Mouse (Mus musculus): Measurements from ENCODE around the gene Csf2rb2. TPM values are rescaled to one million over a fixed set of nuclear protein-coding genes. Genes with fewer than 3 reads are reported as not detected.
"Not testable (repeated sequence)": the region's sequence is repeated elsewhere in the genome, so short reads cannot be mapped to it uniquely, and the experiment has no call there.

The Csf2rb2 gene
- polyA plus RNA-seq, 1 experiment from 2014 or later, result 0.90 TPM

DNA sequence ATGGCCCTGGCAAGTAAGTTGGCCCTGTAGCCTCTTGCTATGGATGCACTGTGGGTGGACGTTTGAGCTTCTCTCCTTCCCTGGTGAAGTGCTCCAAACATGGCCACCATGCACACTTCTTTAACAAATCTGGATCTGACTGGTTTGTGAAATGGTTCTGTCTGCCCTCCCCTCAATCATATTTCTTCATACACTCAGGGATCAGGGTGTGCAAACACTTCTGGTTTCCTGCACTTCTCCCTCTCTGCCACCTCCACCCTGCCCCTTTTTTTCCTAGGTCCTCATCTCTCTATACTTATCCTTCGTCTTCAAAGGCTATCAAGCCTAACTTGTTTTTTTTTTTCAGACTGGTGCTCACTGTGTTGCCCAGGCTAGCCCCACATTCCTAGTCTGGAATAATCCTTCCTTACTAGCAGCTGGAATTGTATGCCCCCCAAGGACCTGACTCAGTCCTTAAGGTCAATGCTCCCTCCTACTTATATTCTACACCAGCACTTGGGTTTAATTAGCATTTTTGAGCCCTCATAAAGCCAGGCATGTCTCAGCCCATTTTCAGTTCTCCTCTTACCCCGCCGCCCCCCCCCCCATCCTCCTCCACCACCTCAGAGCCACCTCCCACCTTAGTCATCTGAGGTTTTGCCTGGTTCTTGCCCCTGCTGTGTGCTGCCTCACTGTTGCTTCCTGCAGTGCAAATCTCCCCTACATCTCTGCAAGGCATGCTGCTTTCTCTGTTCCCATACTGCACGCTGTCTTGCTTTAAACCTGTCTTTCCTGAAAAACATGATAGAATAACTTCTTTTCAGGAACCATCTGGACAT, 26.2 kb upstream of the Csf2rb2 start:
- Histone ChIP-seq H3K4me3 (replicated peaks; ENCODE audit: low read length) (no peak overlapping the region), H3K4me2 (ENCODE audit: low read depth, low read length) (no peak overlapping the region), H3K27me3 (ENCODE audit: control insufficient read depth, insufficient read depth, low read length) (no peaks in the 10 kb centered on the region), H3K9ac (ENCODE audit: low read length) (no peak overlapping the region), H3K4me1 (ENCODE audit: control insufficient read depth, insufficient read depth, low read length) (no peaks in the 10 kb centered on the region), H3K36me3 (ENCODE audit: control insufficient read depth, insufficient read depth, low read length) (no peaks in the 10 kb centered on the region), H3K9me3 (replicated peaks; ENCODE audit: control insufficient read depth, low read length) (no peaks in the 10 kb centered on the region), H3K27ac (ENCODE audit: low read length) (no peak overlapping the region)
- WGBS, result 70% methylated on average over 5 of the region's 5 CpGs
- no peak for ATAC-seq (ENCODE audit: insufficient read depth, low FRiP score)

DNA sequence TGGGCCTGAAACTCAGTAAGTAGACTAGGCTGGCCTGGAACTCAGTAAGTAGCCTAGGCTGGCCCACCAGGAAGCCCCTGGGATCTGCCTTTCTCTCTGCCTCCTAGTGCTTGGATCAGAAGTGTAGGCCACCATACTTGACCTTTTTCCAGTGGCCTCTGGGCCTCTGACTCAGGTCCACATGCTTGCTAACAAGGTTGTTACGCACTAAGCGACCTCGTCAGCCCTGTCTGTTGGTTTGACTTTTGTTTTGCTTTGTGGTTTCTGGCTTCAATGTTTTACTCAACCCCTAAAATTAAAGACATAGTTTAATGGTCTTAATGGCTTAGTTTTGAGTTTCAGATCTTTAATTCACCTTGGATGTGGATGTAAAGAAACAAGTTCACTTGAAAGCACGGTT, 25.2 kb upstream of the Csf2rb2 start:
- H3K4me2 ChIP-seq (ENCODE audit: low read depth, low read length), result no peak overlapping the region
- no peak overlapping the region for H3K27ac ChIP-seq (ENCODE audit: low read length)
- no peak for ATAC-seq (ENCODE audit: insufficient read depth, low FRiP score)
- WGBS, result 82% methylated on average over 4 of the region's 4 CpGs
- H3K36me3 ChIP-seq (ENCODE audit: control insufficient read depth, insufficient read depth, low read length), result no peaks in the 10 kb centered on the region
- H3K4me3 ChIP-seq (replicated peaks; ENCODE audit: low read length), result no peak overlapping the region
- no peaks in the 10 kb centered on the region for H3K4me1 ChIP-seq (ENCODE audit: control insufficient read depth, insufficient read depth, low read length)
- no peak overlapping the region for H3K9ac ChIP-seq (ENCODE audit: low read length)
- H3K9me3 ChIP-seq (replicated peaks; ENCODE audit: control insufficient read depth, low read length), result no peaks in the 10 kb centered on the region
- H3K27me3 ChIP-seq (ENCODE audit: control insufficient read depth, insufficient read depth, low read length), result no peaks in the 10 kb centered on the region

DNA sequence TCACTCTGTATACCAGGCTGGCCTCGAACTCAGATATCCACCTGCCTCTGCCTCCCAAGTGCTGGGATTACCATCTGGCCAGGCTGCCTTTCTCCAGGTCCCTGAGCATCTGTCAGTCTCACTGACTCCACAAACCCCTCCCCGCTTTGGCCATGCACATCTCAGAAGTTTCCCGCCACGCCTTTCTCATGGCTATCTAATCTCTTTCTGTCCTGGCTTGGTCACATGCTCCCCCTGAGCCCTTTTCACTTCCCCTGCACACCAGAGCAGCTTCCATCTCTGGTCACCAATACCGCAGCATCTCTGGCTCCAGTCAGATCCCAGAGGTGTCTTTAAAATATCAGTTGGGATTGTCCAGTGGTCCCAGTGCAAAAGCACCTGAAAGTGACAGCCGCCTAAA, 24.5 kb upstream of the Csf2rb2 start:
- not testable (repeated sequence) for H3K4me2 ChIP-seq (ENCODE audit: low read depth, low read length); H3K4me1 ChIP-seq (ENCODE audit: control insufficient read depth, insufficient read depth, low read length); H3K36me3 ChIP-seq (ENCODE audit: control insufficient read depth, insufficient read depth, low read length); ATAC-seq (ENCODE audit: insufficient read depth, low FRiP score); H3K27ac ChIP-seq (ENCODE audit: low read length); H3K27me3 ChIP-seq (ENCODE audit: control insufficient read depth, insufficient read depth, low read length); H3K9ac ChIP-seq (ENCODE audit: low read length); H3K4me3 ChIP-seq (replicated peaks; ENCODE audit: low read length); H3K9me3 ChIP-seq (replicated peaks; ENCODE audit: control insufficient read depth, low read length)
- 74% methylated on average over 6 of the region's 6 CpGs for WGBS

DNA sequence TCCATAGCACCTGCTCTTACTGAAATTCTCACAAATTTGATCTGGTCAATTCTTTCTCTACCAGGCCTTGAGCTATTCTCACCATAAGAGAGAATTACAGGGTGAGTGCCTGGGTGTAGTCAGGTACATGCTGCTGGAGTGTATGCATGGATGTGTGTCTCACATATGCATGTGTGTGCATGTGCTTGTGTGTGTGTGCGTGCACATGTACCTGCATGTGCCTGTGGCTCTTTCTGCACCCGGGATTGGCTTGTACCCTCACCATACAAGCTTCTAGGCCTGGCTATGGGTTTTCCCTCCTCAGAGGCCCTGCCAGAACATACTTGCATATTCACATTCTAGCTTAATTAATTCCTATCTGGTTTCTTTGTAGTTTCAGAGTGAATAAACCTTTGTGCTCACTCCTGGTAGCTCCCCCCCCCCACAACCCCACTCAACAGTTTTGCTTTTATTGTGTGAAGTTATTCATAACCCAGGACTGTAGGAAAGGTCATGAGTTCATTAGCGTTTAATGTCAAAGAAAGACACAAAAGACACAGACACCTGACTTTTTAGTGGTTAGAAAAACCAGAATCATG, 23.1 kb upstream of the Csf2rb2 start:
- Histone ChIP-seq H3K9ac (ENCODE audit: low read length) (no peak overlapping the region), H3K27ac (ENCODE audit: low read length) (no peak overlapping the region), H3K36me3 (ENCODE audit: control insufficient read depth, insufficient read depth, low read length) (no peaks in the 10 kb centered on the region), H3K4me3 (replicated peaks; ENCODE audit: low read length) (no peak overlapping the region), H3K27me3 (ENCODE audit: control insufficient read depth, insufficient read depth, low read length) (no peaks in the 10 kb centered on the region), H3K4me1 (ENCODE audit: control insufficient read depth, insufficient read depth, low read length) (no peaks in the 10 kb centered on the region), H3K9me3 (replicated peaks; ENCODE audit: control insufficient read depth, low read length) (no peaks in the 10 kb centered on the region), H3K4me2 (ENCODE audit: low read depth, low read length) (no peak overlapping the region)
- ATAC-seq (ENCODE audit: insufficient read depth, low FRiP score), result no peak
- 82% methylated on average over 3 of the region's 3 CpGs for WGBS

DNA sequence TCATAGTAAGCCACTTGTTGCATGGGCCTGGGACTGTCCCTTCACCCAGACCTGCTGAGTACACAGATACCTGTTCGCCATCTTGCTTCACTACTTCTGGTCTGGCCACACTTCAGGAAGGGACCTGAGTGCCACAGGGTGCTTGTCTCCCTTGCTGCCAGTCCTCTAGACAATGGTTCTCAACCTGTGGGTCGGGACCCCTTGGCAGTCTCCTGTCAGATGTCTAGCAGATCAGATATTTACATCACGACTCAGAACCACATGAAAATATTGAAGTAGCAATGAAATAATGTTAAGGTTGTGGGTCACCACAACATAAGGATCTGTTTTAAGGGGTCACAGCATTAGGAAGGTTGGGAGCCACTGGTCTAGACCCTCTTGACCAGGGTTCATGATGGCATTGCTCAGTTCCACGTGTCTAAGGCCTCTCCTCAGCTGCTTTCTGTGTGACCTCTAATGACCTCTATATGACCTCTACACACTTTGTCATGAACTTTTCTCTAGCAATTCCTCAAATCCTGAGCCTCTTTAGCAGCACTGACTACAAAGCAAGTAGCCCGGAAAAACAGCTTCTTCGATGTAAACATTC, 22.3 kb upstream of the Csf2rb2 start:
- H3K4me1 ChIP-seq (ENCODE audit: control insufficient read depth, insufficient read depth, low read length); H3K36me3 ChIP-seq (ENCODE audit: control insufficient read depth, insufficient read depth, low read length); H3K4me2 ChIP-seq (ENCODE audit: low read depth, low read length); ATAC-seq (ENCODE audit: insufficient read depth, low FRiP score); H3K9ac ChIP-seq (ENCODE audit: low read length); H3K4me3 ChIP-seq (replicated peaks; ENCODE audit: low read length); H3K27ac ChIP-seq (ENCODE audit: low read length); H3K27me3 ChIP-seq (ENCODE audit: control insufficient read depth, insufficient read depth, low read length); H3K9me3 ChIP-seq (replicated peaks; ENCODE audit: control insufficient read depth, low read length): not testable (repeated sequence)
- WGBS, result 71% methylated on average over 6 of the region's 6 CpGs

DNA sequence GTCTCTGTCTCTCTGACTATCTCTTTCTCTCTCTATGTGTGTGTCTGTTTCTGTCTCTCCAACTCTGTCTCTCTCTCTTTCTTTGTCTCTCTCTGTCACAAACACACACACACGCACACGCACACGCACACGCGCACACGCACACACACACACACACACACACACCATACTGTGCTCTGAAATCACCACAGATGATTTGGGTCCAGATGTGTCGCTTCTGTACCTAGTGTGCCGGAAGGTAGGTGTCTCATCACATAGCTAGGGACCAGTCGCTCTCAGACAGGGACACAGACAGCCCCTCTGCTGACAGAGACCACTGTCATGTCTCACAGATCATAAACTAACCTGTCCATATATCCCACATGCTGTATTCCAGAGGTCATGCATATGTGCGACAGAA, 21.2 kb upstream of the Csf2rb2 start:
- WGBS, result 88% methylated on average over 10 of the region's 10 CpGs
- no peak overlapping the region for H3K9ac ChIP-seq (ENCODE audit: low read length)
- ATAC-seq (ENCODE audit: insufficient read depth, low FRiP score), result no peak
- no peaks in the 10 kb centered on the region for H3K36me3 ChIP-seq (ENCODE audit: control insufficient read depth, insufficient read depth, low read length)
- H3K4me2 ChIP-seq (ENCODE audit: low read depth, low read length), result no peak overlapping the region
- H3K9me3 ChIP-seq (replicated peaks; ENCODE audit: control insufficient read depth, low read length), result no peaks in the 10 kb centered on the region
- H3K4me1 ChIP-seq (ENCODE audit: control insufficient read depth, insufficient read depth, low read length), result no peaks in the 10 kb centered on the region
- no peaks in the 10 kb centered on the region for H3K27me3 ChIP-seq (ENCODE audit: control insufficient read depth, insufficient read depth, low read length)
- no peak overlapping the region for H3K27ac ChIP-seq (ENCODE audit: low read length)
- H3K4me3 ChIP-seq (replicated peaks; ENCODE audit: low read length), result no peak overlapping the region

DNA sequence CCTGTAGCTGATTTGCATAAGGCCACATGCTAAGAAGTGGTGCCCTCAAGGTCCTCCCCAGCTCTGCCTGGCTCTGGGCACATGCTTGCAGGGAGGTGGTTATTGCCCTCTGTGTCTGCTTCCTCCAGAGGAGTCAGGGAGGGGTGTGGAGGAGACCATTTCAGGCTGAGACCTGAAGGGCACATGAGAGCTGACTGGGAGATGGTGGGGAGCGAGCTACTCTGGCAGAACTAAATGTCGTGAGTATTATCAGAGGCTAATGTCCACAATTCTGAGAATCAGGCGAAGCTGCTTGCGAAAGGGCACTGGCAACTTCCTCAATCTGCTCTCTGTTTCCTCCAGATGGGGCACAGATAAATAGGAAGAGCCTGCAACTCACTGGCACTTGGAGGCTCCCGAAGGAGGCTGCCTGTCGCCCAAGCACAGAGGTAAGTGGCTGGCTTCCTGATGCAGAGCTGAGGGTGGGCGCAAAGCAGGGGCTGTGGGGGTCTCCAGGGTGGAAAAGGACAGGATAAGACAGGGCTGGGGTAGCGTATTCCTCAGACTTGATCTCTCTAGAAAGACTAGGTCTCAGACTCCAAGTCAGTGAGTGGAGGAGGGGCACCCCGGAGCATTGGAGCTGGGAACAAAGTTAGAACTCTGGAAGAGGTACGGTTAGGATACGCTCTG, 20.3 kb upstream of the Csf2rb2 start, which contains the start of gene Csf2rb:
Gene Csf2rb, plus strand, starts transcription at position 82 of the 669 bp plus-strand sequence.
- H3K36me3 ChIP-seq (ENCODE audit: control insufficient read depth, insufficient read depth, low read length), result no peaks in the 10 kb centered on the region
- no peaks in the 10 kb centered on the region for H3K9me3 ChIP-seq (replicated peaks; ENCODE audit: control insufficient read depth, low read length)
- no peak within 1 kb of the TSS for H3K4me2 ChIP-seq (ENCODE audit: low read depth, low read length)
- peaks cover 3% of the 10 kb centered on the region; the same call in 1 of the 2 replicates for H3K4me1 ChIP-seq (ENCODE audit: control insufficient read depth, insufficient read depth, low read length)
- ATAC-seq (ENCODE audit: insufficient read depth, low FRiP score), result no peak
- H3K9ac ChIP-seq (ENCODE audit: low read length), result no peak within 1 kb of the TSS
- no peaks in the 10 kb centered on the region for H3K27me3 ChIP-seq (ENCODE audit: control insufficient read depth, insufficient read depth, low read length)
- peak within 1 kb of the TSS; percentile 9 for H3K4me3 ChIP-seq (replicated peaks; ENCODE audit: low read length)
- 68% methylated on average over 11 of the region's 11 CpGs for WGBS
- H3K27ac ChIP-seq (ENCODE audit: low read length), result no peak within 1 kb of the TSS

DNA sequence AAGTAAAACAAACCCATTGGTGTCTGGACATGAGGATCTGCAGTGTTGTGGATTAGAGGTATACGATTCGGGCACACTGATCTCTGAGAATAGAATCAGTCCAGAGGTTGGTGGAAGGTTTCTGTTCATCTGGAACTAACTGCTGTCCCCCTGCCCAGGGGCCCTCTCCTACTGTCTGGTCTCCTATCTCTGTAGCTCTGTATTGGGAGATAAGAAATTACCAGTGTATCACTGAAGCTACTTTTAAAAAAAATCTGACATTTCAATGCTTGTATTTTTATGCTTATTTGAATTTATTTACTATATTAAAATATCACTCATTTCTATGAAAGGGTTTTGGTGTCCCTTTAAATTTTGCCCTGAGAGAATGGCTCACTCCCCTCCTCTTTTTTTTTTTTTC, 18.8 kb upstream of the Csf2rb2 start:
- no peaks in the 10 kb centered on the region for H3K36me3 ChIP-seq (ENCODE audit: control insufficient read depth, insufficient read depth, low read length)
- peaks cover 12% of the 10 kb centered on the region; the same call in 1 of the 2 replicates for H3K4me1 ChIP-seq (ENCODE audit: control insufficient read depth, insufficient read depth, low read length)
- H3K27ac ChIP-seq (ENCODE audit: low read length), result no peak overlapping the region
- no peak for ATAC-seq (ENCODE audit: insufficient read depth, low FRiP score)
- H3K4me2 ChIP-seq (ENCODE audit: low read depth, low read length), result no peak overlapping the region
- H3K9me3 ChIP-seq (replicated peaks; ENCODE audit: control insufficient read depth, low read length), result no peaks in the 10 kb centered on the region
- no peak overlapping the region for H3K9ac ChIP-seq (ENCODE audit: low read length)
- WGBS, result 89% methylated on average over 2 of the region's 2 CpGs
- H3K4me3 ChIP-seq (replicated peaks; ENCODE audit: low read length), result no peak overlapping the region
- H3K27me3 ChIP-seq (ENCODE audit: control insufficient read depth, insufficient read depth, low read length), result no peaks in the 10 kb centered on the region

DNA sequence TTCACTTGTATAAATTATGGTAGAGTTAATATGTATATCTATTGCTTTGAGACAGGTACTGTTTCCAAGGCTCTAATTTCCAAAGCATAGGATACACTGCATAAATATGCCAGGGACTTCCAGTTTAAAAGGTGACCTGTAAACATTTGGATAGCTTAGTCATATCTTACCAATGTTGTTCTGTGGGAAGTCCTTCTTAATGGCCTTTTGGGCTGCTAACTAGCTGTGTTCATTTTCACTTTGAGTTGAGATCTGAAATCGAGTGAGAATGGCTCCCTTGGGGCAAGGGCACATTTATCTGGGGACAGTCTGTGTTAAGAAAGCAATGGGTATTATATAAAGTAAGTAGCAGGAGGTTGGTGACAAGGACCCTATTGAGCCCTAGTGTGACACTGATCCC, 17.8 kb upstream of the Csf2rb2 start:
- no peak overlapping the region for H3K4me3 ChIP-seq (replicated peaks; ENCODE audit: low read length)
- no peak overlapping the region for H3K4me2 ChIP-seq (ENCODE audit: low read depth, low read length)
- no peak overlapping the region for H3K27ac ChIP-seq (ENCODE audit: low read length)
- WGBS, result 63% methylated on average over 1 of the region's 1 CpGs
- H3K9me3 ChIP-seq (replicated peaks; ENCODE audit: control insufficient read depth, low read length), result no peaks in the 10 kb centered on the region
- H3K27me3 ChIP-seq (ENCODE audit: control insufficient read depth, insufficient read depth, low read length), result no peaks in the 10 kb centered on the region
- ATAC-seq (ENCODE audit: insufficient read depth, low FRiP score), result no peak
- H3K36me3 ChIP-seq (ENCODE audit: control insufficient read depth, insufficient read depth, low read length), result no peaks in the 10 kb centered on the region
- H3K9ac ChIP-seq (ENCODE audit: low read length), result no peak overlapping the region
- H3K4me1 ChIP-seq (ENCODE audit: control insufficient read depth, insufficient read depth, low read length), result peaks cover 12% of the 10 kb centered on the region; the same call in 1 of the 2 replicates

All from stomach, embryonic 16.5 days (tissue).